Mouse (Mus musculus) hematopoietic multipotent progenitor cell, adult 10-12 weeks (in vitro differentiated cells): ENCODE measurements around the gene Dpp10. TPM values are rescaled to one million over a fixed set of nuclear protein-coding genes. Genes with fewer than 3 reads are reported as not detected.

Experiments used
- polyA plus RNA-seq: library from polyadenylated mRNA; stranded (reverse); fragments of >175 nt; gene quantifications from 2 replicates; pipeline ENCODE4 v1.2.3, GENCODE M21; 2012; ENCODE audit warnings: low replicate concordance

The Dpp10 gene
- polyA plus RNA-seq = 0.01 TPM in 1 of 2 replicates, not detected in the other

GRCm38 (mm10) chr1:124044925-124045640 lies at the start of gene Dpp10:
Dpp10 (minus strand) TSS chr1:124045559.

